Mouse (Mus musculus) retina, postnatal 7 days (tissue): ENCODE results near the gene Sult5a1.
"Not testable (repeated sequence)": the region's sequence is repeated elsewhere in the genome, so short reads cannot be mapped to it uniquely, and the experiment has no call there.

Experiments
- DNase-seq: peaks from one replicate; pipeline ENCODE4 v3.0.0-alpha.2; 2012; ENCODE audit warnings: low read depth, low spot score

The Sult5a1 gene

DNA sequence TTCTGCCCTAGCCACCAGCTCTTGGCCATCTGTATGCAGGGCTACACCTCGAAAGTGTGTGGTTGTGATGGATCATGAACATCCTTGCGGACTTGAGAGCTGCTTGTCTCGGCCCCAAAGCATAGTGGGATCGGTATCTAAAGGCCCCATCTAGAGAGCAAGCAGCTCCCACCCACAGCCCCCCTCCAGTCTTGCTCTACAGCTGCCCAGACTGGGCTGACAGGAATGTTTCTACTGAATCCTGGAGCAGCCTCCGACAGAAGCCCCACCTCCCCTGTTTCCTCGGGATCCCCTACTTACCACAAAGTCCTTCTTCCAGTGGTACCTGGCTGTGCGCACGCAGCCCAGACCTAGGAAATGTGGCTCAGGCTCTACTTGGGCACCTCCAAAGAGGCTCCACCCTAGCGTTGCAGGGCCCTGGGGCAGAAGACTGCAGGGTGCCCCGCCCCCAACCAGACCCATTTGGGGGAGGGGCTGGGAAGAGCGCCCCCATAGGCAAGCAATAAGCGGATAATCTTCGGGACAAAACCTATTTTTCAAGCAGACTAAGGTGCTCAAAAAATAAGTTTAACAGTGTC is at the start of gene Sult5a1:
Gene Sult5a1, minus strand, starts transcription at position 428 of the 578 bp plus-strand sequence.
- no peak for DNase-seq

- no peak for DNase-seq
These were observed 45.5 kb upstream of the Sult5a1 start for GRCm38 (mm10) chr8:123203571-123203970.

- peak; percentile 72 for DNase-seq
These were observed 44.2 kb upstream of the Sult5a1 start for GRCm38 (mm10) chr8:123202288-123202687.

GRCm38 (mm10) chr8:123199864-123200263 is 41.7 kb upstream of the Sult5a1 start:
- DNase-seq: no peak

DNA sequence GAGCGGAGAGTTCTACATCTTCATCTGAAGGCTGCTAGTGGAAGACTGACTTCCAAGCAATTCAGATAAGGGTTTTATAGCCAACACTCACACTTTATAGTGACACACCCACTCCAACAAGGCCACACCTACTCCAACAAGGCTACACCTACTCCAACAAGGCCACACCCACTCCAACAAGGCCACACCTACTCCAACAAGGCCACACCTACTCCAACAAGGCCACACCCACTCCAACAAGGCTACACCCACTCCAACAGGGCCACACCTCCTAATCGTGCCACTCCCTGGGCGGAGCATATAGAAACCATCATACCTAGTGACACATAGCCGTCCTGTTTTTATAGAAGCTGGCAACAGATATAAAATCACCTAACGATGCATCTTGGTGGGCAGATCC is 38.9 kb upstream of the Sult5a1 start:
- DNase-seq: not testable (repeated sequence)

DNA sequence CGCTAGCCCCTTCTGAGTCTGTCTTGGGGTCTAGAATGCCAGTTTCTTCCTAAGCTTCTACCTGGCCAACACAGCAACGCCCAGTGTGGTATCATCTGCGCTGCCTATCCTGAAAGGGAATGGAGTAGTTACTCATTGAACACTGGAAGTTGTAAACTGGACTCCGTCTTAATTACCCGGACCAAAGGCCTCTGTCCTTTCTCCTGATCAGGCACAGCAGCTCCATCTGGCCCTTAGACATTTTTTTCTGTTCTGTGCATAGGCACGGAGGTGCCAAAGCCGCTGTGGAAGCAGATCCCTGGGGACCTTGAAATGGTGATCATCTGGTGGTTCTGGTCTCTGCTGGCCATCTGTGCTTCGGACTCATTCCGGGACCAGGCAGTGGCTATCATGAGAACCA is 35.7 kb upstream of the Sult5a1 start:
- no peak for DNase-seq

DNA sequence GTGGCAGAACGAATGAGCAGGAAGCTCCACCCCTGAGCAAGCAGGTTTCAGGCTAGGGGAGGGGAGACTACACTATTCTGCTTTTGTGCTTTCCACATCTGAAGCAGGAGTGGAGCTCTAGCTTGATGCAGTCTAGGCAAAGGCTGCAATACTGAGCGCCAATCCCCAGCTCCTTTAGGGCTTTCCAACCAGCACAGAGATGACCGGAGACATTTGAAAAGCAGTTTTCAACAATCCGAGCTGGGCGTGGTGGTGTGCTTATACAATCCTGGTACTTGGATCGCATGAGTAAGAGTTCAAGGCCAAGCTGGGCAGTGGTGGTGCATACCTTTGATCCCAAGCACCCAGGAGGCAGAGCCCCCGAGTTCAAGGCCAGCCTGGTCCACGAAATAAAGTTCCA is 33.8 kb upstream of the Sult5a1 start:
- DNase-seq: no peak

- peak; percentile 57 for DNase-seq
These were observed 32.6 kb upstream of the Sult5a1 start for GRCm38 (mm10) chr8:123190678-123191077.

DNA sequence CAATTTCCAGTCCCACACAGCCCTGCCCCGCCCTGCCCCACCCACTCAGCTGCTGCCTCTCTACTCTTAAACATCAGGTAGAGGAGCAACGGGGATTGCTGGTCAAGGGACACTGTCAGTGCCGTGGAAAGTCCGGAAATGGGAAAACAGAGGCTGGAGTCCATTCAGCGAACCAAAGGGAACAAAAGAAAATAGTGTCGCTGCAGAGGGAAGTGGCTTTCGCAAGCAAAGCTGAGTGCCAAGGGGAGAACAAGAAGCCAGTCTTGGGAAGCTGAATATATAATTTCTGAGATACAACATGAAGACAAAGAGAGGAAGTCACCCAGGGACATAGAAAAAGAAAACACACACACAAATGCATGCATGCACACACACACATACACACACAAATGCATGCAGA is 30.7 kb upstream of the Sult5a1 start:
- DNase-seq: no peak

- no peak for DNase-seq
These were observed 29.9 kb upstream of the Sult5a1 start for GRCm38 (mm10) chr8:123188006-123188405.

DNA sequence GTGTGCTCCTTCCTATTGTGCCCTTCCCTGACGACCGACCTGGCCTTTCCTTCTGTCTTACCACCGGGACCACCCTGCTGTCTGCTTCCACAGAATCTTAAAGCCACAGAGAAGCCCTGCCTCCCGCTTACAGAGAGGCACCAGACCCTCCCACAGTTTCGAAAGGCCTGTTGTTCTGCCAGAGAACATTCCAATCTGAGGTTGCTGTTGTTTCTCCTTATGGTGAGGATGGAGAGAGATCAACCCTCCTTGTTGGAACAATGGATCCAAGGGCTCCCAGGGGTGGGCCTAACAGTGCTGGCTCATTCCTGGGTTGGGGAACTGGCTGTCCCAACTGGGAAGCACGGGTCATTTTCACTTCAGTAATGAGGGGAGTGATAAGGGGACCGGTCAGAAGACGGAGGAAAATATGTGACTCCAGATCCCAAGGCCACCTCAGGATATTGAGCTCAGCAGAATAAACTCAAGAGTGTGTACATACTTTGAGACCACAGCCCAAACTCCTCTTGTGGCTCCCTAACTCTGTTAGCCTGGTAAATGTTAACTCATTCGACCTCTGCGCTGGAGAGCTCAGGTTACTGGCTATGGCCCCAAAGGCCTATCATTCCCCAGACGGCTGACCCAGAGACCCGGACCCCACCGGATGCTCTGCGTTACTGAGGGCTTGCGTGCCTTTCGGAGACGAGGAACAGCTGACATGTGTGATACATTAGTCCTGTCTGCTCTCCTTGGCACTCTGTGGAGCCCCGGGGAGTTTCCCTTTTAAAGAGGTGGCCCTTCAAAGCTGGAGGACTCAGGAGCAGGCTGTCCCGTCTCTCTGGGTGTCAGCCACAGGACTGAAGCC is 27.7 kb upstream of the Sult5a1 start, which contains the start of gene Dpep1:
Gene Dpep1, plus strand, starts transcription at position 677 of the 844 bp plus-strand sequence.
- DNase-seq: no peak

DNA sequence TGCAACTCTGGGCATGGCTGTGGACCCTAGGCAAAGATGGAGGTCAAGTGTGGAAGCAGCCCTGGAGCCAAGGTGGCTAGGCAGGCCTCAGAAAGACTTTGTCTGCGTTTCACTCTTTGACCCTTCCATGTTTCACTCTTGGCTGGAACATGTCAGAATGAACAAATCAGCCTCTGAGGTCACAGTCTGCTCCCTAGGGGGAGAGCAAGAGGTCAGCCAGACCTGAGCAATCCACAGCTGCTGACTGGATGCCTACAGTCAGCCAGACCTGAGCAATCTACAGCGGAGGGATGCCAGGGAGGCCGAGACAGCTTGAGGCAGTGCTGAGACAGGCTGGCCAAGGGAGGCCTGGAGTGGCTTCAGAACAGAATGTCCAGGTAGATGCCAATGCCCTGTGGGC is 23.3 kb upstream of the Sult5a1 start:
- no peak for DNase-seq

DNA sequence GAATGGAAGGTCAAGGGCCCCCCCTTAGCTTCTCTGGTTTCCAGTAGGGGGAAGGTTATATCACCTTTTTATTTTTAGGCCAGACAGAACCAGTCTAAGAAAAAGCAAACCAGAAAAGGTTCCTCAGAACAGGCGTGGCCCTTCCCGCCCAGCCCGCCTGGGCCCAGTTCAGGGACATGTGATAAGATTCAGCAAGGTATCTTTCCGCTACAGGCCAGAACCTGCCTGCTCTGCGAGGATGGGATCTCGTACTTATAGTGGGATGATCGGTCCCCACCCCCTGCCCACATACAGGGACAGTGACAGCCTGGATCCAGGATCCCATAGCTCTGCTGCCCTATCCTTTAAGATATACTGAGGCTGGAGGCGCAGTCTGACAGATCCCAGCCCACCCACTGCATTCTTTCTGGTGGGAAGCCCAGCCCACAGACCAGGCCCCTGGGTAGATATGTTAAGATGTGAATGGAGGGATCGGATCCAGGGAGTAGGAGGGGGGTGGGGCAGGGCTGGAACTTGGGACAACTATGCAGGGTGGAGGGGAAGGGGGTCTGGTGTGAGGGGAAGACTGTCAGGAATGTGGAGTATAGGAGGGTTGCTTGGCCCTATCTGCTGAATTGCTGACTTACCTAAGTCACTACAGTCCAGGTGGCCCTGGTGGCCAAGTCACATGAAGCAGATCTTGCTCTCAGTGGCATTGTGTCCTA is 1.9 kb downstream of the Sult5a1 start:
- no peak for DNase-seq

- peak; percentile 49 for DNase-seq
These were observed 2.9 kb downstream of the Sult5a1 start for GRCm38 (mm10) chr8:123155177-123155576.

- no peak for DNase-seq
These were observed 7.4 kb downstream of the Sult5a1 start for GRCm38 (mm10) chr8:123150737-123151171.

- DNase-seq: no peak
These were observed 11.7 kb downstream of the Sult5a1 start for GRCm38 (mm10) chr8:123146390-123146789.

GRCm38 (mm10) chr8:123145279-123145678 is 12.8 kb downstream of the Sult5a1 start:
- no peak for DNase-seq

DNA sequence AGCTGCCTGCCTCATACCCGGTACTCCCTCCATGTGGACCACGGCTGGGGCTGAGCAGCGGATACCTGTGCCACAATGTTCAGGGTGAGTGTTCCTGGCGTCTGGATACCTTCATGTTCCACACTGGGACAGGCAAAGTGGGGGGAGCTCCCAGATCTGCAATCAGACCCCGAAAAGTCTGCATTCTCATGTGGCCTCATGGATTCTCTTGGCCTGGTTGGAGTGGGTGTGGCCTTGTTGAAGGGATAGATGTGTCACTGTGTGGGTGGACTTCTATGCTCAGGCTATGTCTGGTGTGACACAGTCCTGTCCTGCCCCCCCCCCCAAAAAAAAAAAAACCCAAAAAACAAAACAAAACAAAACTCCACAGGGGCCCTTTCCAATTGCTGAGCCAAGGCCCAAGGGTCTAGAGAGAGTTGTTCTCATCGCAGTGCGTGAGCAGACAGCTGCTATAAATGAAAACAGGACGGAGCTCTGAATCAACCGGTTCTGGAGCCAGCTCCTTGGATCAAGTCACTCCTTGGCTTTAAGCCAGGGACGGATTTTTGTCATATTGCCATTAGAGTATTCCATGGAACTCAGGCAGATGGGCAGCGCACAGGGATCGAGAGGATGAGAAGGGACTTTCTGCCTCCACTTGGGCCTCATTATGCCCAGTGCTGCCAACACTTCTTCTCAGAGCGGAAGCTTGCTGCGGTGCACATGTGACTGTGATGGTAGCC is 16.2 kb downstream of the Sult5a1 start:
- DNase-seq: peak; percentile 43

- no peak for DNase-seq
These were observed 19.4 kb downstream of the Sult5a1 start for GRCm38 (mm10) chr8:123138741-123139140.

GRCm38 (mm10) chr8:123137645-123138077 is 20.5 kb downstream of the Sult5a1 start:
- no peak for DNase-seq

DNA sequence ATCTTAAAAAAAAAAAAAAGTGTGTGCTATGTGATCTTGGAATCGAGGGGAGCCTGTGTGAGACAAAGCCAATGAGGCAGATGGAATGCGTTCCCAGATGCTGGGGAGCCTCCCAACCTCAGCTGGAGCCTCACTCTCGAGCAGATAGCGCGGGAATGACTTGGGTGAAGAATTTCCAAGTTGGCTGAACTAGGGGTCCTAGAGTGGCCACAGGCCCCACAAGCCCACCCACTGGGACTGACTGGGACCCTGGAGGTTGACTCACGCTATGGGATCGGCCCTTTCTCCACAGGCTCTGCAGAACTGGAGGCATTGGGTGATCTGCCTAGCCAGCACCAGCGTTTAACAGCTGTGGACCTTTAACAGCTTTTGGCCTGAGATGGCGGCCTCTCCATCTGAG is 21.8 kb downstream of the Sult5a1 start:
- no peak for DNase-seq

DNA sequence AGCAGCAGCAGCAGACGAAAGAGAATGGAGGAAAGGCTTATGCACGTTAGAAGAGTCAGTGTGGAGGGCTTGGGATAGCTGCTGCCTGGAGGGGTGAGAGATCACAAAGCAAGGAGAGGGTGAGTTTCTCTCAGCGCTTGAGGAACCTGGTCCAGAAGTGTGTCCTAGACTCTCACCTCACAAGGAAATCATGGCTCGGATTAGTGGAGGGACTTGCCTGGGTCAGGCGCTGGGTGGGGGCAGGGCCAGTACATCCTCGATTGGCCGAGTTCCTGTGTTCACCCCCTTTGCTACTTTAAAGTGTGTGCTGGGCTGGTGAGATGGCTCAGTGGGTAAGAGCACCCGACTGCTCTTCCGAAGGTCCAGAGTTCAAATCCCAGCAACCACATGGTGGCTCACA is 22.3 kb downstream of the Sult5a1 start:
- no peak for DNase-seq
